Mouse (Mus musculus): Measurements from ENCODE around the gene Rnf5. TPM values are rescaled to one million over a fixed set of nuclear protein-coding genes. Genes with fewer than 3 reads are reported as not detected.

The Rnf5 gene
- polyA plus RNA-seq, 1 experiment from 2014 or later = 80.8 TPM

- Histone ChIP-seq H3K4me3 (ENCODE audit: low read depth, low read length) (peak within 1 kb of the TSS; percentile 95), H3K36me3 (ENCODE audit: control insufficient read depth, insufficient read depth, low read length) (peaks cover 28% of the 10 kb centered on the region), H3K27ac (replicated peaks; ENCODE audit: low read depth, low read length) (peak within 1 kb of the TSS; percentile 40; the same call in 1 of the 2 replicates), H3K4me1 (ENCODE audit: control insufficient read depth, insufficient read depth, low read length) (peaks cover 20% of the 10 kb centered on the region), H3K9me3 (ENCODE audit: control insufficient read depth, low read length) (no peaks in the 10 kb centered on the region), H3K9ac (ENCODE audit: low read depth, low read length) (peak within 1 kb of the TSS; percentile 89), H3K4me2 (ENCODE audit: low read depth, low read length) (peak within 1 kb of the TSS; percentile 88), H3K27me3 (replicated peaks; ENCODE audit: control insufficient read depth, insufficient read depth, low read length) (no peaks in the 10 kb centered on the region)
- WGBS = 2% methylated on average over 49 of the region's 66 CpGs
- ATAC-seq (ENCODE audit: low read depth) (peak; percentile 98), DNase-seq (ENCODE audit: low spot score) (peak; percentile 100)
Measured at GRCm38 (mm10) chr17:34646906-34647787, 43.7 kb upstream of the Rnf5 start, which contains the start of gene Atf6b. Gene Atf6b, plus strand, starts transcription at chr17:34647146.

- H3K9ac ChIP-seq (ENCODE audit: low read depth, low read length) = no peak overlapping the region
- peaks cover 23% of the 10 kb centered on the region for H3K4me1 ChIP-seq (ENCODE audit: control insufficient read depth, insufficient read depth, low read length)
- H3K27ac ChIP-seq (replicated peaks; ENCODE audit: low read depth, low read length) = no peak overlapping the region
- WGBS = 90% methylated on average over 30 of the region's 30 CpGs
- H3K27me3 ChIP-seq (replicated peaks; ENCODE audit: control insufficient read depth, insufficient read depth, low read length) = no peaks in the 10 kb centered on the region
- peaks cover 16% of the 10 kb centered on the region for H3K36me3 ChIP-seq (ENCODE audit: control insufficient read depth, insufficient read depth, low read length)
- no peaks in the 10 kb centered on the region for H3K9me3 ChIP-seq (ENCODE audit: control insufficient read depth, low read length)
- H3K4me2 ChIP-seq (ENCODE audit: low read depth, low read length) = peak overlapping the region; percentile 25; the same call in 1 of the 2 replicates
- no peak overlapping the region for H3K4me3 ChIP-seq (ENCODE audit: low read depth, low read length)
- no peak for DNase-seq (ENCODE audit: low spot score)
- no peak for ATAC-seq (ENCODE audit: low read depth)
Measured at GRCm38 (mm10) chr17:34645831-34646511, 42.5 kb upstream of the Rnf5 start.

GRCm38 (mm10) chr17:34645256-34645829, 41.9 kb upstream of the Rnf5 start:
- Histone ChIP-seq H3K4me3 (ENCODE audit: low read depth, low read length) (peak overlapping the region; percentile 64), H3K36me3 (ENCODE audit: control insufficient read depth, insufficient read depth, low read length) (peaks cover 10% of the 10 kb centered on the region), H3K27me3 (replicated peaks; ENCODE audit: control insufficient read depth, insufficient read depth, low read length) (no peaks in the 10 kb centered on the region), H3K27ac (replicated peaks; ENCODE audit: low read depth, low read length) (peak overlapping the region; percentile 64), H3K9ac (ENCODE audit: low read depth, low read length) (peak overlapping the region; percentile 71), H3K9me3 (ENCODE audit: control insufficient read depth, low read length) (no peaks in the 10 kb centered on the region), H3K4me2 (ENCODE audit: low read depth, low read length) (peak overlapping the region; percentile 69), H3K4me1 (ENCODE audit: control insufficient read depth, insufficient read depth, low read length) (peaks cover 29% of the 10 kb centered on the region)
- WGBS = 49% methylated on average over 10 of the region's 10 CpGs
- ATAC-seq (ENCODE audit: low read depth) (no peak), DNase-seq (ENCODE audit: low spot score) (no peak)

- Histone ChIP-seq H3K36me3 (ENCODE audit: control insufficient read depth, insufficient read depth, low read length) (0 out of 2 replicates have a peak, but pooled peaks cover 6% of the 10 kb centered on the region), H3K9me3 (ENCODE audit: control insufficient read depth, low read length) (no peaks in the 10 kb centered on the region), H3K4me1 (ENCODE audit: control insufficient read depth, insufficient read depth, low read length) (peaks cover 32% of the 10 kb centered on the region), H3K4me3 (ENCODE audit: low read depth, low read length) (peak within 1 kb of the TSS; percentile 64), H3K27ac (replicated peaks; ENCODE audit: low read depth, low read length) (peak within 1 kb of the TSS; percentile 64), H3K9ac (ENCODE audit: low read depth, low read length) (peak within 1 kb of the TSS; percentile 71), H3K27me3 (replicated peaks; ENCODE audit: control insufficient read depth, insufficient read depth, low read length) (no peaks in the 10 kb centered on the region), H3K4me2 (ENCODE audit: low read depth, low read length) (peak within 1 kb of the TSS; percentile 69)
- ATAC-seq (ENCODE audit: low read depth) (peak; percentile 80), DNase-seq (ENCODE audit: low spot score) (peak; percentile 98)
- under 1% methylated on average over 16 of the region's 16 CpGs for WGBS
Measured at GRCm38 (mm10) chr17:34644608-34645007, 41.1 kb upstream of the Rnf5 start, which contains the start of gene Fkbpl. Gene Fkbpl, plus strand, starts transcription at chr17:34644764.

- Histone ChIP-seq H3K4me3 (ENCODE audit: low read depth, low read length) (no peak overlapping the region), H3K4me1 (ENCODE audit: control insufficient read depth, insufficient read depth, low read length) (peaks cover 32% of the 10 kb centered on the region), H3K9ac (ENCODE audit: low read depth, low read length) (no peak overlapping the region), H3K27me3 (replicated peaks; ENCODE audit: control insufficient read depth, insufficient read depth, low read length) (no peaks in the 10 kb centered on the region), H3K27ac (replicated peaks; ENCODE audit: low read depth, low read length) (no peak overlapping the region), H3K4me2 (ENCODE audit: low read depth, low read length) (no peak overlapping the region), H3K9me3 (ENCODE audit: control insufficient read depth, low read length) (no peaks in the 10 kb centered on the region), H3K36me3 (ENCODE audit: control insufficient read depth, insufficient read depth, low read length) (0 out of 2 replicates have a peak, but pooled peaks cover under 1% of the 10 kb centered on the region)
- DNase-seq (ENCODE audit: low spot score) (no peak), ATAC-seq (ENCODE audit: low read depth) (no peak)
- 81% methylated on average over 10 of the region's 10 CpGs for WGBS
Measured at GRCm38 (mm10) chr17:34643944-34644343, 40.5 kb upstream of the Rnf5 start.

GRCm38 (mm10) chr17:34643379-34643778, 39.9 kb upstream of the Rnf5 start:
- Histone ChIP-seq H3K4me2 (ENCODE audit: low read depth, low read length) (no peak overlapping the region), H3K4me3 (ENCODE audit: low read depth, low read length) (no peak overlapping the region), H3K36me3 (ENCODE audit: control insufficient read depth, insufficient read depth, low read length) (no peaks in the 10 kb centered on the region), H3K9ac (ENCODE audit: low read depth, low read length) (no peak overlapping the region), H3K9me3 (ENCODE audit: control insufficient read depth, low read length) (no peaks in the 10 kb centered on the region), H3K27ac (replicated peaks; ENCODE audit: low read depth, low read length) (no peak overlapping the region), H3K4me1 (ENCODE audit: control insufficient read depth, insufficient read depth, low read length) (peaks cover 32% of the 10 kb centered on the region), H3K27me3 (replicated peaks; ENCODE audit: control insufficient read depth, insufficient read depth, low read length) (no peaks in the 10 kb centered on the region)
- DNase-seq (ENCODE audit: low spot score) (no peak), ATAC-seq (ENCODE audit: low read depth) (no peak)
- WGBS = 88% methylated on average over 4 of the region's 4 CpGs

- H3K4me3 ChIP-seq (ENCODE audit: low read depth, low read length) = no peak overlapping the region
- H3K4me1 ChIP-seq (ENCODE audit: control insufficient read depth, insufficient read depth, low read length) = peaks cover 26% of the 10 kb centered on the region
- ATAC-seq (ENCODE audit: low read depth) = no peak
- H3K27ac ChIP-seq (replicated peaks; ENCODE audit: low read depth, low read length) = no peak overlapping the region; the same call in 1 of the 2 replicates
- no peaks in the 10 kb centered on the region for H3K9me3 ChIP-seq (ENCODE audit: control insufficient read depth, low read length)
- no peak for DNase-seq (ENCODE audit: low spot score)
- H3K4me2 ChIP-seq (ENCODE audit: low read depth, low read length) = no peak overlapping the region
- no peaks in the 10 kb centered on the region for H3K36me3 ChIP-seq (ENCODE audit: control insufficient read depth, insufficient read depth, low read length)
- 41% methylated on average over 3 of the region's 3 CpGs for WGBS
- no peaks in the 10 kb centered on the region for H3K27me3 ChIP-seq (replicated peaks; ENCODE audit: control insufficient read depth, insufficient read depth, low read length)
- no peak overlapping the region for H3K9ac ChIP-seq (ENCODE audit: low read depth, low read length)
Measured at GRCm38 (mm10) chr17:34641945-34642344, 38.5 kb upstream of the Rnf5 start.

Measured in embryonic facial prominence, embryonic 14.5 days (tissue).